Mouse (Mus musculus): ENCODE data around the gene Tmem170b. TPM values are rescaled to one million over a fixed set of nuclear protein-coding genes. Genes with fewer than 3 reads are reported as not detected.

Tmem170b gene
- 26.7 TPM for polyA plus RNA-seq (2014; fragmentation: Illumina TruSeq; extraction: RNeasy Lipid Tissue Mini Kit (QIAGEN cat#74804); ENCODE audit: low read depth, low replicate concordance)

DNA sequence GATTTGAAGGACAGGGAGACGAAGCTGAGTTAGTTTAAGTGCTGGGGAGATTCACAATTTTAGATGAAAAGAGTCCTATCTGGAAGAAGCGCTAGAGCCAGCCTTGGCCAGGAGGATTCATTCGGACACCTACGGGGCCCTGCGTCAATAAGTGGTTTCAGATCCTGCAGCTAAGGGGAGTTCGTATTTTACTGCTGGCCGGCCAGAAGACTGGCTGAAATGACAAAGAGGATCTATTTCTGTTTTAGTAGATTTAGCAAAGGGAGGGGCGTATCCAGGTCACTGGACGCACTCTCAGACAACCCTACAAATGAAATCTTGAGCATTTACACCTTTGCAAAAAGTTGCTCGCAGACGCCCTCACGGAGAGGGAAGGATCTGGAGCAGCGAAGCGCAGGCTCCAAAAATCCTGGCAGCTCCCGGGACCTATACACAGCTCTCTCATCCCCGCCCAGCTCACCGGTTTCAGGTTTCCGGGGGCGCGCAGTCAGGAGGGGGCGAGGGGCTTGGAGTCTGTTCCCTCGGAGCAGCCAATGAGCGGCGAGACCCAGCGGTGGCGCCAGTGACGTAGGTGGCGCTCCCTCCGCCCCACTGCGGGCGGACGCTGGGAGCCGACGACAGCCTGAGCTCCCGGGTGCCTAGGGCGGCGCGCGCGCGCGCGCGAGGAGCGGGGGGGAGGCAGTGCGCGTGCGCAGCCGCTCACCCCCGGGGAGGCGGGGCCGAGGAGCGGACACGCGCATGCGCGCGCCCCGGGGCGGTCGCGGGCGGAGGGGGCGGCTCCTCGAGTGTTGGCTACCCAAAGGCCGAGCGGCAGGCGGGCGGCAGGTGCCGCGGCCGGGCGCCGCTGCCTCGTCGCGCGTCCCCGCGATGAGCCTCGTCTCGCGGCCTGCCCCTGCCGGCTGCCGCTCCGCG, at the start of gene Tmem170b:
TSS of gene Tmem170b (plus strand) at position 809 of the 912 bp plus-strand sequence.

Other genes starting within 250 kb of the Tmem170b start
- 109 TPM for gene Nedd9, start 118.5 kb upstream of the Tmem170b start, polyA plus RNA-seq (2014; fragmentation: Illumina TruSeq; extraction: RNeasy Lipid Tissue Mini Kit (QIAGEN cat#74804); ENCODE audit: low read depth, low replicate concordance)
- gene Adtrp, start 241.8 kb downstream of the Tmem170b start, polyA plus RNA-seq (2014; fragmentation: Illumina TruSeq; extraction: RNeasy Lipid Tissue Mini Kit (QIAGEN cat#74804); ENCODE audit: low read depth, low replicate concordance), result 128 TPM

Data from sigmoid colon, adult 10 weeks (tissue).